Mouse (Mus musculus): ENCODE results near the gene Adgrd1.

- TF ChIP-seq GATA1 (IDR thresholded peaks at IDR 0.05; ENCODE audit: borderline replicate concordance, low read length) (no peak), CTCF (IDR thresholded peaks at IDR 0.05; ENCODE audit: low read depth, low read length) (no peak), POLR2AphosphoS5 (IDR thresholded peaks at IDR 0.05; ENCODE audit: insufficient replicate concordance, low read depth, low read length) (no peak), TAL1 (conservative IDR thresholded peaks at IDR 0.05; ENCODE audit: low read depth, low read length) (no peak)
These were observed 111.7 kb downstream of the Adgrd1 start for GRCm38 (mm10) chr5:129208279-129208678.

Measured in G1E (cell line).